Mouse (Mus musculus) spleen, adult 2 months (tissue): ENCODE measurements around the gene Hspb7.

Experiments used
- CTCF ChIP-seq: fragments of 200-500 bp; IDR thresholded peaks from 2 replicates; pipeline ENCODE4 v1.5.1; 2011; ENCODE audit warnings: mild to moderate bottlenecking, inconsistent platforms; ENCODE audit not compliant: insufficient read depth, insufficient read length, insufficient replicate concordance; ENCODE audit errors: extremely low read depth
- POLR2A ChIP-seq: fragments of 200-500 bp; IDR thresholded peaks from 2 replicates; pipeline ENCODE4 v1.6.1; 2011; ENCODE audit warnings: low read depth, low read length, inconsistent platforms

DNA sequence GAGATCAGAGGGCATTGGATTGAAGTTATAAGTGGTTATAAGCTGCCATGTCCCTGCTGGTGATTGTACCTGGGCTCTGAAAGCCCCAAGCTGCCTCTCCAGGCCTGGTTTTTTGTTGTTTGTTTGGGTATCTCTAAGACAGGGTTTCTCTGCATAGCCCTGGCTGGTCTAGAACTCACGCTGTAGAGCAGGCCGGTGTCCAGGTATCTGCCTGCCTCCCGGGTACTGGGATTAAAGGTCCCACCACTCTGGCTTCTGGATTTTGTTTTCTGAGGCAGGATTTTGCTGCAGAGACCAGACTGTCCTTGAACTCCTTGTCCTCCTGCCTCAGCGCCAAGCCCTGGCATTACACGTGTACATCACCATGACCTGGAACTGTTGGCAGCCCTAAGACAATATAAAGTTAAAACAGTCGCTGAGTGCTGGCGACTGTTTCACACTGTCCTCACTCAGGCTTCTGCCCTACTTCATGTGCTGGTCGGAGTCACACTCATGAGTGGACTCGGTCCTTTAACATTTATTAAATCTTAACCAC is 31.4 kb downstream of the Hspb7 start:
- TF ChIP-seq CTCF = no peak
- TF ChIP-seq POLR2A = no peak
